Mouse (Mus musculus): ENCODE measurements at regions not wholly inside any gene's neighbourhood (a gene's known extent, or its start where the extent isn't known, plus 50 kb on each side); places are given as distances from the start of the nearest gene placed in this dataset.

DNA sequence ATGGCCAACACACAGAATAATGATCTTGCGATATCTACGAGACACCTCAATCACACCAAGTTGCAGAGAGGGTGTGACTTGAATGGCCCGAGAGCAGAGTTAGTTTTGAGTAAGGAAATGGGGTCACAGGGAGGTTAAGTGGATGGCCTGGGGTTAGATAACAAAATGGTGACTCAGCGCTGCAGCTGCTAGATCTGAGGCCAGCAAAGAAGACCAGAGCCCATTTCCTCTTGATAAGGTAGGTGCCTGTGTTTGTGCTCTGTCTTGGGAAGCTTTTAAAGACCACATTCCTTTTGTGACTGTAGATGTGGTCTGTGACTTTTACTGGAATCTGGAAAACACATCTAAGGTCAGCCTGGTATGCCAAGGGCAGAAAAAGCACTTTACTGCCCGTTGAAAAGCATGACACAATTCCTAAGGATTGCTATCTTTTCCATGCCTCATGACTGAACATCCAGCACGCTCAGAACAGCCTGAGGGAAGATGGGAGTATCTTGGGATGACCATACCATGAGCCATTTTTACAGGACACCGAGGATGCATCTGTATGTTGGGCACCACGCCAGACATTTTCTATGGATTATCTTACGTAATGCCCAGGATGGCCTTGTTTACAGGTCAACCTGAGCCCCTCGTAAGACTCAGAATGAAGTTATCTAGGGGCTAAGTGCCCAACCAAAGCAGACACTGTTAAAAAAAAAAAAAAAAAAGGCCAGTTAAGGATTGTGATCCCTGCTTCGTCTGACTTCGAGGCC lies 148.7 kb upstream of the Prickle1 start:
- TF ChIP-seq CTCF (IDR thresholded peaks at IDR 0.05; ENCODE audit: low read depth) (no peak), EP300 (IDR thresholded peaks at IDR 0.05; ENCODE audit: low read depth) (no peak)
